Mouse (Mus musculus) bone marrow, adult 2 months (tissue): ENCODE data around the gene Rtn4rl1. TPM values are rescaled to one million over a fixed set of nuclear protein-coding genes. Genes with fewer than 3 reads are reported as not detected.

Experiments
- H3K27ac ChIP-seq: fragments of 200-500 bp; 2 replicates; pipeline ENCODE4 v1.5.1; 2012; ENCODE audit warnings: low read depth, mild to moderate bottlenecking, control low read depth, inconsistent platforms, low read length; ENCODE audit not compliant: control insufficient read depth, poor library complexity, insufficient read depth
- H3K4me1 ChIP-seq: fragments of 200-500 bp; 2 replicates; pipeline ENCODE4 v1.6.1; 2011; ENCODE audit warnings: low read length; ENCODE audit not compliant: control insufficient read depth, insufficient read depth
- H3K4me3 ChIP-seq: fragments of 200-500 bp; replicated peaks from 2 replicates; pipeline ENCODE3; 2011; ENCODE audit warnings: mild to moderate bottlenecking, low read depth, low read length, control low read depth; ENCODE audit not compliant: control insufficient read depth
- CTCF ChIP-seq: fragments of 200-500 bp; IDR thresholded peaks from 2 replicates; pipeline ENCODE4 v1.5.1; 2011; ENCODE audit warnings: low read length, control low read depth; ENCODE audit not compliant: control insufficient read depth, insufficient read depth
- POLR2A ChIP-seq: fragments of 200-500 bp; IDR thresholded peaks from 2 replicates; pipeline ENCODE4 v1.6.1; 2011; ENCODE audit warnings: low read depth, mild to moderate bottlenecking, control low read depth, low read length, borderline replicate concordance; ENCODE audit not compliant: control insufficient read depth
- WGBS: fragments of 180-500 bp; shearing (Covaris S2); methylation state at CpG from one replicate; pipeline ENCODE4 v1.1.7; 2018; 5-methylcytosine and 5-hydroxymethylcytosine counted together
- polyA plus RNA-seq: library from polyadenylated mRNA; stranded (reverse); fragments of >200 nt; gene quantifications from 2 replicates; pipeline ENCODE4 v1.2.4, GENCODE M21; 2011; ENCODE audit warnings: low replicate concordance; ENCODE audit not compliant: missing spikeins, insufficient read depth, insufficient read length

Gene Rtn4rl1
- polyA plus RNA-seq, 1 experiment: 0.85 TPM

- 3% methylated on average over 67 of the region's 68 CpGs for WGBS
- TF ChIP-seq POLR2A (no peak; the same call in 1 of the 2 replicates), CTCF (no peak)
- Histone ChIP-seq H3K4me1 (peaks cover 9% of the 10 kb centered on the region), H3K4me3 (no peak overlapping the region), H3K27ac (no peak overlapping the region)
Observed at GRCm38 (mm10) chr11:75166861-75167642, 26.5 kb upstream of the Rtn4rl1 start.

- no peak for TF ChIP-seq CTCF
- TF ChIP-seq POLR2A: no peak
- no peak overlapping the region for H3K27ac ChIP-seq
- WGBS: 6% methylated on average over 60 of the region's 63 CpGs
- peaks cover 9% of the 10 kb centered on the region for H3K4me1 ChIP-seq
- H3K4me3 ChIP-seq: no peak overlapping the region
Observed at GRCm38 (mm10) chr11:75167643-75168589, 25.7 kb upstream of the Rtn4rl1 start.

GRCm38 (mm10) chr11:75168590-75169361, 24.8 kb upstream of the Rtn4rl1 start:
- Histone ChIP-seq H3K4me3 (peak overlapping the region; percentile 28), H3K4me1 (peaks cover 7% of the 10 kb centered on the region), H3K27ac (peak overlapping the region; percentile 24; the same call in 1 of the 2 replicates)
- TF ChIP-seq CTCF (peak; percentile 87), POLR2A (no peak)
- under 1% methylated on average over 80 of the region's 83 CpGs for WGBS

GRCm38 (mm10) chr11:75169405-75170080, 24.0 kb upstream of the Rtn4rl1 start, which contains the start of gene Hic1:
TSS of gene Hic1 (minus strand) at chr11:75169519.
- peak within 1 kb of the TSS; percentile 24; the same call in 1 of the 2 replicates for H3K27ac ChIP-seq

GRCm38 (mm10) chr11:75170136-75170751, 23.3 kb upstream of the Rtn4rl1 start:
- H3K4me3 ChIP-seq: no peak overlapping the region
- peaks cover 7% of the 10 kb centered on the region for H3K4me1 ChIP-seq
- TF ChIP-seq CTCF: peak; percentile 70
- no peak for TF ChIP-seq POLR2A
- under 1% methylated on average over 38 of the region's 38 CpGs for WGBS
- H3K27ac ChIP-seq: no peak overlapping the region

More at GRCm38 (mm10) chr11:75169405-75170080, 24.0 kb upstream of the Rtn4rl1 start, which contains the start of gene Hic1:
- peak within 1 kb of the TSS; percentile 28 for H3K4me3 ChIP-seq
- TF ChIP-seq POLR2A (no peak), CTCF (no peak)
- 8% methylated on average over 23 of the region's 23 CpGs for WGBS
- H3K4me1 ChIP-seq: peaks cover 7% of the 10 kb centered on the region

- Histone ChIP-seq H3K4me1 (peaks cover 5% of the 10 kb centered on the region), H3K27ac (no peak overlapping the region), H3K4me3 (no peak overlapping the region)
- TF ChIP-seq POLR2A: no peak
- no peak for TF ChIP-seq CTCF
- WGBS: 9% methylated on average over 17 of the region's 17 CpGs
Observed at GRCm38 (mm10) chr11:75171186-75171865, 22.3 kb upstream of the Rtn4rl1 start.
